Mouse (Mus musculus) liver, embryonic 14.5 days (tissue): ENCODE results near the gene Thsd4.

ENCODE experiments used
- CTCF ChIP-seq: IDR thresholded peaks from 2 replicates; pipeline ENCODE4 v1.5.1; 2016; ENCODE audit warnings: antibody characterized with exemption, low read depth, control low read depth
- EP300 ChIP-seq: IDR thresholded peaks from 2 replicates; pipeline ENCODE4 v1.6.1; 2016; ENCODE audit warnings: antibody characterized with exemption, low read depth

DNA sequence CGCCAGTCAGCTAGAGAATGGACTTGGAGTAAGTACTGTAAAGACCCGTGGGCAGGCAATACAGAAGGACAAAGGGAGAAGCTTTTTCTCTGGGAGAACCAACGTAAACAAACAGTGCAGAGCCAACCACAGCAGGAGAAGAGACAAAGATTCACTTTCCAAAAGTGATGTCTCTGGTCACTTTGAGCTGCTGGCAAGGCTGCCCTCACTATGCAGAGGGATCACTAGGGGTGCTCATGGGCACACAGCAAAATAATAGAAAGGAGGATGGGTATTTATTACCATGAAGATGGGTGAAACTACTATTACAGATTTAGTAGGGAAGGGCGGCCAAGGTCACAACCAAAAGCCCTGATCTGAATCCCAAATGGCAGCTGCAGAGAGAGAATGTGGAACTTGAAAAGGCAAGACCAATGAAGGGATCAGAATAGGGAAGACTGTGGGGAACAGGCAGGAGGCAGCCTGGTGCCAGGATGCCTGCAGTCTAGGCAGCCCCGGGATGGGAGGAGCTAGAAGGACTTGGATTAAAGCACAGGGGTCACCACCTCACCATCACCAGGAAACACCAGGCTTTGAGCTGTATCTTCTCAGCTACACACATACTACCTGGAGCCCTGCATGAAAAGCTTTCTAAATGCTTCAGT, 450.1 kb downstream of the Thsd4 start:
- no peak for TF ChIP-seq CTCF
- no peak for TF ChIP-seq EP300
